Mouse (Mus musculus): ENCODE results near the gene Mtss1l. TPM values are rescaled to one million over a fixed set of nuclear protein-coding genes. Genes with fewer than 3 reads are reported as not detected.

Gene Mtss1l
- total RNA-seq (2015; ENCODE audit: low replicate concordance) (not detected in 2 replicates), total RNA-seq (2017; ENCODE audit: low replicate concordance) (not detected in 2 replicates)

- ATAC-seq (replicated peaks; ENCODE audit: low FRiP score, poor library complexity, severe bottlenecking) = no peak
Measured at GRCm38 (mm10) chr8:110720685-110721598, at the start of gene Mtss1l. TSS of gene Mtss1l (plus strand) at chr8:110721476.

GRCm38 (mm10) chr8:110672133-110672532, 49.1 kb upstream of the Mtss1l start:
- ATAC-seq (replicated peaks; ENCODE audit: low FRiP score, poor library complexity, severe bottlenecking) = no peak

- no peak for ATAC-seq (replicated peaks; ENCODE audit: low FRiP score, poor library complexity, severe bottlenecking)
Measured at GRCm38 (mm10) chr8:110673168-110673567, 48.1 kb upstream of the Mtss1l start.

GRCm38 (mm10) chr8:110674589-110674988, 46.7 kb upstream of the Mtss1l start:
- no peak for ATAC-seq (replicated peaks; ENCODE audit: low FRiP score, poor library complexity, severe bottlenecking)

GRCm38 (mm10) chr8:110676702-110677101, 44.6 kb upstream of the Mtss1l start:
- no peak for ATAC-seq (replicated peaks; ENCODE audit: low FRiP score, poor library complexity, severe bottlenecking)

- ATAC-seq (replicated peaks; ENCODE audit: low FRiP score, poor library complexity, severe bottlenecking) = no peak
Measured at GRCm38 (mm10) chr8:110677174-110677660, 44.1 kb upstream of the Mtss1l start.

GRCm38 (mm10) chr8:110678989-110679388, 42.3 kb upstream of the Mtss1l start:
- ATAC-seq (replicated peaks; ENCODE audit: low FRiP score, poor library complexity, severe bottlenecking) = no peak

GRCm38 (mm10) chr8:110687726-110688125, 33.5 kb upstream of the Mtss1l start:
- ATAC-seq (replicated peaks; ENCODE audit: low FRiP score, poor library complexity, severe bottlenecking) = no peak

- ATAC-seq (replicated peaks; ENCODE audit: low FRiP score, poor library complexity, severe bottlenecking) = no peak
Measured at GRCm38 (mm10) chr8:110689961-110690360, 31.3 kb upstream of the Mtss1l start.

GRCm38 (mm10) chr8:110694226-110694625, 27.1 kb upstream of the Mtss1l start:
- no peak for ATAC-seq (replicated peaks; ENCODE audit: low FRiP score, poor library complexity, severe bottlenecking)

- no peak for ATAC-seq (replicated peaks; ENCODE audit: low FRiP score, poor library complexity, severe bottlenecking)
Measured at GRCm38 (mm10) chr8:110694826-110695225, 26.4 kb upstream of the Mtss1l start.

- no peak for ATAC-seq (replicated peaks; ENCODE audit: low FRiP score, poor library complexity, severe bottlenecking)
Measured at GRCm38 (mm10) chr8:110695431-110695830, 25.8 kb upstream of the Mtss1l start.

GRCm38 (mm10) chr8:110696051-110696450, 25.2 kb upstream of the Mtss1l start:
- ATAC-seq (replicated peaks; ENCODE audit: low FRiP score, poor library complexity, severe bottlenecking) = no peak

GRCm38 (mm10) chr8:110697571-110697970, 23.7 kb upstream of the Mtss1l start:
- no peak for ATAC-seq (replicated peaks; ENCODE audit: low FRiP score, poor library complexity, severe bottlenecking)

- no peak for ATAC-seq (replicated peaks; ENCODE audit: low FRiP score, poor library complexity, severe bottlenecking)
Measured at GRCm38 (mm10) chr8:110698098-110698497, 23.2 kb upstream of the Mtss1l start.

GRCm38 (mm10) chr8:110699501-110699900, 21.8 kb upstream of the Mtss1l start:
- no peak for ATAC-seq (replicated peaks; ENCODE audit: low FRiP score, poor library complexity, severe bottlenecking)

GRCm38 (mm10) chr8:110700561-110700960, 20.7 kb upstream of the Mtss1l start:
- ATAC-seq (replicated peaks; ENCODE audit: low FRiP score, poor library complexity, severe bottlenecking) = no peak

GRCm38 (mm10) chr8:110702636-110703459, 18.4 kb upstream of the Mtss1l start:
- ATAC-seq (replicated peaks; ENCODE audit: low FRiP score, poor library complexity, severe bottlenecking) = no peak

GRCm38 (mm10) chr8:110703460-110704061, 17.7 kb upstream of the Mtss1l start:
- ATAC-seq (replicated peaks; ENCODE audit: low FRiP score, poor library complexity, severe bottlenecking) = no peak

- ATAC-seq (replicated peaks; ENCODE audit: low FRiP score, poor library complexity, severe bottlenecking) = no peak
Measured at GRCm38 (mm10) chr8:110704103-110704502, 17.2 kb upstream of the Mtss1l start.
